Mouse (Mus musculus): ENCODE measurements around the gene Tex26. TPM values are rescaled to one million over a fixed set of nuclear protein-coding genes. Genes with fewer than 3 reads are reported as not detected.

Tex26 gene
- polyA plus RNA-seq, 1 experiment, result not detected

DNA sequence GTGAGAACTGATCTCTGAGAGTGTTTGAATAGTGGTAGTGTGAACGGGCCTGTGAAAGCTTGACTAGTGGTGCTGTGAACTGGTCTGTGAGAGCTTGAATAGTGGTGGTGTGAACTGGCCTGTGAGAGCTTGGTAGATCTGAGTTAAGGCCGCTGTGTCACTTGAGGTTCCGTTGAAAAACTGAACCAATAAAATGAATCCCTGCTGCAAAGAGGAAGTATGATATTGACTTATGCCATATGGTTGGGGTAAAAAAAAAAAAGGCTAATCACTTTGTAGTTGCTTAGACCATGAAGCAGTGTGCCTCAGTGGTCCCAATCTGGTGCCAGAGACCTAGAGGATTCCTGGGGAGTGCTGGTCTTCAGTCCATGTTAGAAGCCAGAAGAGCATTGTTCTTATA lies 30.0 kb upstream of the Tex26 start:
- Histone ChIP-seq H3K4me3 (replicated peaks; ENCODE audit: control insufficient read depth, low read depth, low read length) (no peak overlapping the region), H3K27ac (ENCODE audit: control insufficient read depth, insufficient read depth, low read depth, low read length, poor library complexity) (no peak overlapping the region), H3K4me1 (ENCODE audit: control insufficient read depth, insufficient read depth, low read length) (no peaks in the 10 kb centered on the region)
- 45% methylated on average over 3 of the region's 3 CpGs for WGBS
- TF ChIP-seq POLR2A (IDR thresholded peaks at IDR 0.05; ENCODE audit: borderline replicate concordance, control insufficient read depth, low read depth, low read length) (no peak), CTCF (IDR thresholded peaks at IDR 0.05; ENCODE audit: control insufficient read depth, insufficient read depth, low read length) (no peak)

DNA sequence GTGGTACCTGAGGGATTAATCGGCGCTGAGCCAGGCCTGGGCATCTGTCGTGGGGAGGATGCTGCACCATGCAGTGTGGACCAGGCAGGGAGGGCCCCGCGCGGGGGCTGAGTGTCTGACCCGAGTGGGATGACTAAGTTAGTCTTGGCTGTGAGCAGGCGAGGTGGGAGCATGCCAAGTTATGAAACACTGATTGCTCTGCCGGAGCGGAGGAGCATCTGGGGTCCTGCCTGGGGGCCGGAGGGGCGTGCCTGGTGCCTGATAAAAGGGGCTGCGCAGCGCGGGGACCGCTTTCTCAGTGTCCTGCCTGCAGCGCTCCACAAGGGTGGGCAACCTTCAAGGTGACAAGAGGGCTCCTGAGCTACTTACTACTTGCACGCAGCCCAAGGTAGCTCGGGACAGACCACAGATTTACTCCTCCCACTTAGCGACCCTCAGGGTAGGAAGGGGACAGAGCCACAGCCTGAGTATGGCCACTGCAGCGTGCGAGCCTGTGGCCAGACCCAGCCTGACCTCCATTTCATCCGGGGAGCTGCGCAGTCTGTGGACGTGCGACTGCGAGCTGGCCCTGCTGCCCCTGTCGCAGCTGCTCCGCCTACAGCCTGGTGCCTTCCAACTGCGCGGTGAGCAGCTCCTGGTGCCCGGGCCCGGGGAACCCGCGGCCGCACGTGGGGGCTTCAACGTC lies 27.8 kb upstream of the Tex26 start, which contains the start of gene Medag:
Gene Medag, plus strand, starts transcription at position 241 of the 685 bp plus-strand sequence.
- 33% methylated on average over 38 of the region's 38 CpGs for WGBS
- Histone ChIP-seq H3K4me1 (ENCODE audit: control insufficient read depth, insufficient read depth, low read length) (peaks cover 1% of the 10 kb centered on the region; the same call in 1 of the 2 replicates), H3K4me3 (replicated peaks; ENCODE audit: control insufficient read depth, low read depth, low read length) (no peak within 1 kb of the TSS), H3K27ac (ENCODE audit: control insufficient read depth, insufficient read depth, low read depth, low read length, poor library complexity) (no peak within 1 kb of the TSS)
- TF ChIP-seq POLR2A (IDR thresholded peaks at IDR 0.05; ENCODE audit: borderline replicate concordance, control insufficient read depth, low read depth, low read length), result no peak
- TF ChIP-seq CTCF (IDR thresholded peaks at IDR 0.05; ENCODE audit: control insufficient read depth, insufficient read depth, low read length), result no peak

GRCm38 (mm10) chr5:149412194-149412575 lies 27.3 kb upstream of the Tex26 start:
- Histone ChIP-seq H3K4me3 (replicated peaks; ENCODE audit: control insufficient read depth, low read depth, low read length) (no peak overlapping the region), H3K4me1 (ENCODE audit: control insufficient read depth, insufficient read depth, low read length) (peaks cover 1% of the 10 kb centered on the region; the same call in 1 of the 2 replicates), H3K27ac (ENCODE audit: control insufficient read depth, insufficient read depth, low read depth, low read length, poor library complexity) (no peak overlapping the region)
- TF ChIP-seq POLR2A (IDR thresholded peaks at IDR 0.05; ENCODE audit: borderline replicate concordance, control insufficient read depth, low read depth, low read length) (no peak), CTCF (IDR thresholded peaks at IDR 0.05; ENCODE audit: control insufficient read depth, insufficient read depth, low read length) (no peak)
- WGBS, result 57% methylated on average over 11 of the region's 11 CpGs

DNA sequence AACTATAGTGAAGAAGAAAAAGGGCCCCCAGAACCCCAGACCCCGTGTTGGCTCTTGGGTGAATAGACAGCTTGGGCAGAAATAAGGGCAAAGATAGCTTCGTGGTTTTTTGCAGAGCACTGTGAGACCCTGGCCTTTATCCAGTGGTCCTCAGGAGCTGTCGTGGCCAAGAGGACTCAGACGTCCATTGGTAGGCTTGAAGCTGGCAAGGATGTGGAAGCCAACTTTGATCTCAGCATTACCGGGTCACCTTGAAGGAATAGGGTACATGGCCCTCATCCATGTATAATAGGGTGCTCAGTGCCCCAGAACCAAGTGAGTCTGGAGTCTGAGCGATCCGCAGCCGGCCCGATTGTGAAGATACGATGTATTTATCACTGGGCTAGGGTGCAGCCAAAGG lies 26.8 kb upstream of the Tex26 start:
- WGBS, result 80% methylated on average over 10 of the region's 10 CpGs
- TF ChIP-seq CTCF (IDR thresholded peaks at IDR 0.05; ENCODE audit: control insufficient read depth, insufficient read depth, low read length) (no peak), POLR2A (IDR thresholded peaks at IDR 0.05; ENCODE audit: borderline replicate concordance, control insufficient read depth, low read depth, low read length) (no peak)
- peaks cover 1% of the 10 kb centered on the region; the same call in 1 of the 2 replicates for H3K4me1 ChIP-seq (ENCODE audit: control insufficient read depth, insufficient read depth, low read length)
- no peak overlapping the region for H3K27ac ChIP-seq (ENCODE audit: control insufficient read depth, insufficient read depth, low read depth, low read length, poor library complexity)
- no peak overlapping the region for H3K4me3 ChIP-seq (replicated peaks; ENCODE audit: control insufficient read depth, low read depth, low read length)

DNA sequence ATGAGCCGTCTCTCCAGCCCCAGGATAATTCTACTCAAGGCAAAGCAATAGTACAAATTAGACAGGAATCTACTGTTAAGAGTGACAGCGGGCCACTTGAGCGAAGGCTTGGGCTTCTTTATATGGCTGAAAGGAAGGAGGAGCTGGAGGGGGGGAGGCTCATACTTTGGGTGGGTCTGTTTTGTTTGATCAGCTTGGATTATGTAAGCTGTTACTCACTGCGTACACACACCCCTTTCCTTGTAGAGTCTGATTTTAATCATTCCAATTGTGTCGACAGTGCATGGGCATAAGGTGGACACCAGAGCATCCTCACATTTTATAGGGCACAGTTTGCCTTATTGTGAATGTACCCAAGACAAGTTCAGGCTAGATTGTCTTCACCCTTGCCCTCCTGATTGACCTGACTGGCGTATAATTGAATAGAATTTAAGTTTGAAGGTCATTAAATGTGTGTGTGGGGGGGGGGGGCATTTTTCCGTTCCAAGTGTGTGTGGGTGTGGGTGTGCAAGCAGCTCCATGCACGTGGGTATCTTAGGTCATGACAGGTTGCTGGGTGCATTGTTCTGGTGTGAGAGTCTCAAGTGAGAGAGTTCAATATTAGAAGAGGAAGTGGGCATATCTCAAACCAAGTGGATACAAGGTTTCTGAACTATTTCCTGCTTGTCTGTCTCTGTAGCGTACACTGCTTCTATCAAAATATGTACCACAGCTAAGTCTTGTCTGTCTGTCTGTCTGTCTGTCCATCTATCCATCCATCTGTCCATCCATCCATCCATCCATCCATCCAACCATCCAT lies 24.9 kb upstream of the Tex26 start:
- no peak overlapping the region for H3K27ac ChIP-seq (ENCODE audit: control insufficient read depth, insufficient read depth, low read depth, low read length, poor library complexity)
- H3K4me3 ChIP-seq (replicated peaks; ENCODE audit: control insufficient read depth, low read depth, low read length), result no peak overlapping the region
- peaks cover 1% of the 10 kb centered on the region; the same call in 1 of the 2 replicates for H3K4me1 ChIP-seq (ENCODE audit: control insufficient read depth, insufficient read depth, low read length)
- 50% methylated on average over 9 of the region's 9 CpGs for WGBS
- no peak for TF ChIP-seq POLR2A (IDR thresholded peaks at IDR 0.05; ENCODE audit: borderline replicate concordance, control insufficient read depth, low read depth, low read length)
- TF ChIP-seq CTCF (IDR thresholded peaks at IDR 0.05; ENCODE audit: control insufficient read depth, insufficient read depth, low read length), result no peak

DNA sequence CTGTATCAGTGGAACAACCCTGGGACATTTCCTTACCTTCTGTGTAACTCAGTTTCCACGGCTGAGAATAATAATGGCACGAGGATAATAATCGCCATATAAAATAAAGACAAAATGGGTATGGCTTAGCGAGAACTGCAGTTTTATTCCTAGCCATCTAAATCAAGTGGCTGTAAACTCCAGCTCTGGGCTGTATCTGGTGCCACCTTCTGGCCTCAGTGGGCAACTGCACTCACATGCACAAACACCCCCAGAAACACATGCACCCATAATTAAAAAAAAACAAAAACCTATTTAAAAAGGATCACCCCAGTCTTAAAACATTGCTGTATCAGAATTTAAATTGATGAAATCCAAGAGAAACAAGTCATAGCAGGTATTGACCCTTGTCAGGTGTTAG lies 22.1 kb upstream of the Tex26 start:
- 91% methylated on average over 4 of the region's 4 CpGs for WGBS
- peaks cover 1% of the 10 kb centered on the region; the same call in 1 of the 2 replicates for H3K4me1 ChIP-seq (ENCODE audit: control insufficient read depth, insufficient read depth, low read length)
- H3K27ac ChIP-seq (ENCODE audit: control insufficient read depth, insufficient read depth, low read depth, low read length, poor library complexity), result no peak overlapping the region
- H3K4me3 ChIP-seq (replicated peaks; ENCODE audit: control insufficient read depth, low read depth, low read length), result no peak overlapping the region
- TF ChIP-seq CTCF (IDR thresholded peaks at IDR 0.05; ENCODE audit: control insufficient read depth, insufficient read depth, low read length) (peak; percentile 33; the same call in 1 of the 2 replicates), POLR2A (IDR thresholded peaks at IDR 0.05; ENCODE audit: borderline replicate concordance, control insufficient read depth, low read depth, low read length) (no peak)

DNA sequence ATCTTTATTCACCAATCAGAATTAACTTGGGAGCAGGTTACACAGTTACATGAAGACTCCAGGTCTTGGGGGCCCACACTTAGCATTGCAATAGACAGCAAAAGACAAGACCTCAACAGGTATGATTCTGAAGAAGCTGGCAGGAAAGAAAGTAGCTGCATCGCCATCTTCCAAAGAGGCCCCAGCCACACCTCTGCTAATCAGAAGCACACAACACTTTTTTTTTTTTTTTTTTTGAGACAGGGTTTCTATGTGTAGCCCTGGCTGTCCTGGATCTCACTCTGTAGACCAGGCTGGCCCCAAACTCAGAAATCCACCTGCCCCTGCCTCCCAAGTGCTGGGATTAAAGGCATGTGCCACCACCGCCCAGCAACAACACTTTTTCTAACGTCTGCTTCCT lies 12.9 kb upstream of the Tex26 start:
- no peak overlapping the region for H3K27ac ChIP-seq (ENCODE audit: control insufficient read depth, insufficient read depth, low read depth, low read length, poor library complexity)
- 68% methylated on average over 3 of the region's 3 CpGs for WGBS

More for the DNA sequence above, 12.9 kb upstream of the Tex26 start:
- Histone ChIP-seq H3K4me1 (ENCODE audit: control insufficient read depth, insufficient read depth, low read length) (peaks cover 2% of the 10 kb centered on the region; the same call in 1 of the 2 replicates), H3K4me3 (replicated peaks; ENCODE audit: control insufficient read depth, low read depth, low read length) (no peak overlapping the region)
- no peak for TF ChIP-seq CTCF (IDR thresholded peaks at IDR 0.05; ENCODE audit: control insufficient read depth, insufficient read depth, low read length)
- no peak for TF ChIP-seq POLR2A (IDR thresholded peaks at IDR 0.05; ENCODE audit: borderline replicate concordance, control insufficient read depth, low read depth, low read length)

All from bone marrow, adult 2 months (tissue).